Mouse (Mus musculus) testis, adult 2 months (tissue): ENCODE results near the gene Mrps21.
"Not testable (repeated sequence)": the region's sequence is repeated elsewhere in the genome, so short reads cannot be mapped to it uniquely, and the experiment has no call there.

Experiments
- CTCF ChIP-seq: fragments of 200-500 bp; IDR thresholded peaks from 2 replicates; pipeline ENCODE4 v1.5.1; 2012; ENCODE audit warnings: low read depth, mild to moderate bottlenecking, inconsistent platforms, low read length, moderate library complexity; ENCODE audit not compliant: control insufficient read depth, insufficient read depth, insufficient replicate concordance
- POLR2A ChIP-seq: fragments of 200-500 bp; IDR thresholded peaks from 2 replicates; pipeline ENCODE4 v1.6.1; 2012; ENCODE audit warnings: low read depth, mild to moderate bottlenecking, inconsistent platforms, low read length, moderate library complexity; ENCODE audit not compliant: control insufficient read depth

DNA sequence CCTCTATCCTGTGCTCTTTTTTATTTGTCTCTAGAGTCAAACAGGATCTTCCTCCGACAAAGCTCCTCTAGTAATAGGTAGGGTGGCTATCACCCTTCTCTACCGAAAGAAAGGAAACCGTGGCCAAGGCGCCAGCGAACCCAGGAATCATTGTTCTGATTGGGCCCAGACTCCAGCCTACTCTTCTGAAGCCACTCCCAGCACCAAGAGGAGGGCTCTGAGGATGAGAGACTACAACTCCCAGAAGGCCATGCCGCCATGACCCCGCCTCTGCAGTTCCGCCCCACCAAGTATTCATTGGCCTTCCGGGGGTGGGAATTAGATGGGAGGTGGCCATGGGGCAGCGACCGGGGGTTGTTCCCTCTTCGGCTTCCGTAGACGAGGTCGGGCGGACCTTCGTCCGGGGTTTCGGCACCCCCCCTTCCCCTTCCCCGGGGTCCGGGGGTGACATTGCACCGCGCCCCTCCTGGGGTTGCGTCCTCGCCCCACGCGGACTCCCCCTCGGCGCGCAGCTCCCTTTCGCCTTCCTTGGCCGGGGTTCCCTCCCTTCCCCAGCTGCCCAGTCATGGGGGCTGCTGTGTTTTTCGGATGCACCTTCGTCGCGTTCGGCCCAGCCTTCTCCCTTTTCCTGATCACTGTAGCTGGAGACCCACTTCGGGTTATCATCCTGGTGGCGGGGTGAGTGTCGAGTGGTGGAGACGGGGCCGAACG is 22.4 kb upstream of the Mrps21 start, which contains the start of gene Aph1a:
- not testable (repeated sequence) for TF ChIP-seq CTCF, POLR2A
